Mouse (Mus musculus): ENCODE results near the gene Hoxb2.

GRCm38 (mm10) chr11:96310183-96310938 is 40.0 kb upstream of the Hoxb2 start:
- TF ChIP-seq CTCF (IDR thresholded peaks at IDR 0.05; ENCODE audit: borderline replicate concordance, insufficient read depth, low read depth, low read length) (no peak), POLR2A (IDR thresholded peaks at IDR 0.05; ENCODE audit: borderline replicate concordance, insufficient read depth, low read length) (no peak)

All from cerebellum, adult 2 months (tissue).